In the genomic region with DNA sequence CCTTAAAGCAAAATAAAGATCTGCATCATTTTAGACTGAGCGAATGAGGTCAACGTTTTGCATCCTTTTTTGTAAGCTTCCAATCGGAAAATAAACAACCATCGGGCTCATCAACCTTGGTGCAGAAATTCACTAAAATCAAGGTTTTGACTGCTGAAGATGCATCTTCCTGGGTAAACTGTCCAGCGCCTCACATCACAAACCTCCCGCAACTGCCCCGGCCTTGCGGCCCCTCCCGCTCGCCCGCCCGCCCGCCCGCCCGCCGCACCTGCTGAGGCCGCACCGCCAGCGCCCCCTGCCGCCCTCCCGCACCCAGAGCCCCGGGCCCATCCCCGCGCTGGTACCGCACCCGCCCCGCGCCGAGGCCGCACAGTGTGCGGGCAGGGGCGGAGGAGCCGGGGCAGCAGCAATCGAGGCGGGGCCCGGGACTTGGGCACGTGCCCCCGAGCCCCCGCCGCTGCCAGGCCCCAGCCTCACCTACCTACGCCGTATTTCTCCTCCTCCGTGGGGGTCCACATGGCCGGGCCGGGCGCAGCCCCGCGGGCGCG, we compare ENCODE assay signal across 8 mouse cellular contexts. TPM values are rescaled to one million over a fixed set of nuclear protein-coding genes. Genes with fewer than 3 reads are reported as not detected.
DNase-seq lines count a peak whose midpoint lies in the region; ATAC-seq and TF ChIP-seq lines count a peak whose summit lies in the region.

No protein-coding gene starts in this region.

- H3K4me2 ChIP-seq in lung, embryonic 16.5 days (ENCODE audit: low read depth, low read length): peak overlapping the region; percentile 98
- H3K4me2 ChIP-seq in intestine, postnatal 0 days (replicated peaks; ENCODE audit: low read depth): peak overlapping the region; percentile 95
- H3K4me2 ChIP-seq in stomach, embryonic 15.5 days: peak overlapping the region; percentile 99

- H3K4me3 ChIP-seq in lung, embryonic 16.5 days (ENCODE audit: low read length): peak overlapping the region; percentile 55
- no peak overlapping the region for H3K4me3 ChIP-seq in lung, adult 2 months (replicated peaks; ENCODE audit: extremely low read depth, low read depth, low read length)
- peak overlapping the region; percentile 84 for H3K4me3 ChIP-seq in forebrain, embryonic 10.5 days
- H3K4me3 ChIP-seq in intestine, postnatal 0 days (ENCODE audit: low read depth, low read length): peak overlapping the region; percentile 59
- H3K4me3 ChIP-seq in stomach, embryonic 15.5 days (replicated peaks): peak overlapping the region; percentile 55

- TF ChIP-seq CTCF in lung, adult 2 months (IDR thresholded peaks at IDR 0.05; ENCODE audit: insufficient read depth, low read length): no peak
- TF ChIP-seq CTCF in intestine, postnatal 0 days (IDR thresholded peaks at IDR 0.05; ENCODE audit: low read depth): peak; percentile 26; the same call in 1 of the 2 replicates

- H3K4me1 ChIP-seq in lung, embryonic 16.5 days (replicated peaks; ENCODE audit: control insufficient read depth, insufficient read depth, low read length): peaks cover 7% of the 10 kb centered on the region
- H3K4me1 ChIP-seq in lung, adult 2 months (ENCODE audit: control insufficient read depth, insufficient read depth, low read length): no peaks in the 10 kb centered on the region
- H3K4me1 ChIP-seq in forebrain, embryonic 10.5 days: peaks cover 21% of the 10 kb centered on the region
- no peaks in the 10 kb centered on the region for H3K4me1 ChIP-seq in intestine, postnatal 0 days (replicated peaks; ENCODE audit: control insufficient read depth, insufficient read depth, low read length)
- H3K4me1 ChIP-seq in stomach, embryonic 15.5 days: peaks cover 10% of the 10 kb centered on the region

- H3K36me3 ChIP-seq in lung, embryonic 16.5 days (ENCODE audit: control insufficient read depth, insufficient read depth, low read length): no peaks in the 10 kb centered on the region
- H3K36me3 ChIP-seq in forebrain, embryonic 10.5 days (replicated peaks): no peaks in the 10 kb centered on the region
- no peaks in the 10 kb centered on the region for H3K36me3 ChIP-seq in intestine, postnatal 0 days (ENCODE audit: control insufficient read depth, insufficient read depth)
- H3K36me3 ChIP-seq in stomach, embryonic 15.5 days: no peaks in the 10 kb centered on the region

- 5% methylated on average over 16 of the region's 50 CpGs for WGBS in lung, embryonic 16.5 days
- 4% methylated on average over 35 of the region's 50 CpGs for WGBS in lung, adult 2 months
- WGBS in forebrain, embryonic 10.5 days: 1% methylated on average over 46 of the region's 50 CpGs
- 4% methylated on average over 42 of the region's 50 CpGs for WGBS in intestine, postnatal 0 days
- WGBS in stomach, embryonic 15.5 days: 3% methylated on average over 45 of the region's 50 CpGs

- no peaks in the 10 kb centered on the region for H3K9me3 ChIP-seq in lung, embryonic 16.5 days (ENCODE audit: control insufficient read depth, low read length)
- no peaks in the 10 kb centered on the region for H3K9me3 ChIP-seq in forebrain, embryonic 10.5 days
- H3K9me3 ChIP-seq in intestine, postnatal 0 days (ENCODE audit: control insufficient read depth): no peaks in the 10 kb centered on the region
- H3K9me3 ChIP-seq in stomach, embryonic 15.5 days: no peaks in the 10 kb centered on the region

- peak overlapping the region; percentile 45; the same call in 1 of the 2 replicates for H3K9ac ChIP-seq in lung, embryonic 16.5 days (ENCODE audit: low read length)
- H3K9ac ChIP-seq in intestine, postnatal 0 days (ENCODE audit: low read depth, low read length): 0 out of 2 replicates have a peak overlapping the region, but pooled peaks have one; percentile 1
- 0 out of 2 replicates have a peak overlapping the region, but pooled peaks have one; percentile 19 for H3K9ac ChIP-seq in stomach, embryonic 15.5 days

- peaks cover 77% of the 10 kb centered on the region for H3K27me3 ChIP-seq in lung, embryonic 16.5 days (ENCODE audit: control insufficient read depth, insufficient read depth, low read depth, low read length)
- peaks cover 86% of the 10 kb centered on the region for H3K27me3 ChIP-seq in forebrain, embryonic 10.5 days (ENCODE audit: poor library complexity, severe bottlenecking)
- peaks cover 84% of the 10 kb centered on the region for H3K27me3 ChIP-seq in intestine, postnatal 0 days (replicated peaks; ENCODE audit: control insufficient read depth, insufficient read depth, low read length)
- H3K27me3 ChIP-seq in stomach, embryonic 15.5 days (replicated peaks): peaks cover 82% of the 10 kb centered on the region

- no peak for TF ChIP-seq POLR2A in lung, adult 2 months (IDR thresholded peaks at IDR 0.05; ENCODE audit: borderline replicate concordance, extremely low read depth, low read depth, low read length)

- no peak overlapping the region for H3K27ac ChIP-seq in lung, embryonic 16.5 days (ENCODE audit: low read length)
- H3K27ac ChIP-seq in forebrain, embryonic 10.5 days: peak overlapping the region; percentile 88
- H3K27ac ChIP-seq in intestine, postnatal 0 days (ENCODE audit: low read depth, low read length): no peak overlapping the region
- H3K27ac ChIP-seq in stomach, embryonic 15.5 days: no peak overlapping the region

- DNase-seq in lung, adult 2 months: no peak
- peak; percentile 78 for DNase-seq in cerebellum, adult 11 months
- peak; percentile 52 for DNase-seq in forebrain, embryonic 10.5 days (ENCODE audit: extremely low spot score, low spot score)
- DNase-seq in mesoderm, embryonic 11.5 days (ENCODE audit: low read depth, low spot score): peak; percentile 30
- no peak for DNase-seq in natural killer cell, adult 2 months (ENCODE audit: low spot score in 2 of 2)

- ATAC-seq in lung, embryonic 16.5 days (ENCODE audit: low read depth): peak; percentile 45; the same call in 1 of the 2 replicates
- ATAC-seq in intestine, postnatal 0 days: no peak
- ATAC-seq in stomach, embryonic 15.5 days (ENCODE audit: insufficient read depth, low FRiP score, low read depth): peak; percentile 35; the same call in 1 of the 2 replicates

RNA-seq across cellular contexts. Expression of gene Dock3, which starts 0.6 kb away (rescaled TPM):
- 0.19 and 0.23 TPM in 2 replicates for polyA plus RNA-seq in lung, embryonic 16.5 days (2015; fragmentation: Nextera tagmentation; extraction: Ambion mirVana)
- 0.09 and 0.18 TPM in 2 replicates for polyA plus RNA-seq in lung, adult 2 months (2012; rRNA removed)
- polyA plus RNA-seq in forebrain, embryonic 10.5 days (2016; fragmentation: Nextera tagmentation; extraction: Ambion mirVana): 4.4 and 5.4 TPM in 2 replicates
- polyA plus RNA-seq in intestine, postnatal 0 days (2015; fragmentation: Nextera tagmentation; extraction: Ambion mirVana): 0.60 and 0.95 TPM in 2 replicates
- 0.62 and 0.99 TPM in 2 replicates for polyA plus RNA-seq in stomach, embryonic 15.5 days (2015; fragmentation: Nextera tagmentation; extraction: Ambion mirVana)

RNA-seq across cellular contexts. Expression of gene Mapkapk3, which starts 58.6 kb away (rescaled TPM):
- polyA plus RNA-seq in lung, embryonic 16.5 days (2015; fragmentation: Nextera tagmentation; extraction: Ambion mirVana): 17.8 and 20.6 TPM in 2 replicates
- 29.3 and 41.1 TPM in 2 replicates for polyA plus RNA-seq in lung, adult 2 months (2012; rRNA removed)
- 5.9 and 6.6 TPM in 2 replicates for polyA plus RNA-seq in forebrain, embryonic 10.5 days (2016; fragmentation: Nextera tagmentation; extraction: Ambion mirVana)
- polyA plus RNA-seq in intestine, postnatal 0 days (2015; fragmentation: Nextera tagmentation; extraction: Ambion mirVana): 26.2 and 30.4 TPM in 2 replicates
- 35.3 and 38.0 TPM in 2 replicates for polyA plus RNA-seq in stomach, embryonic 15.5 days (2015; fragmentation: Nextera tagmentation; extraction: Ambion mirVana)

Comparison
In these comparisons a context has a peak if more than half of its experiments do, and no peak if none do; other contexts are left out.
1. DNase-seq: peak in cerebellum, adult 11 months (single experiment), forebrain, embryonic 10.5 days (single experiment) and mesoderm, embryonic 11.5 days (single experiment); none in lung, adult 2 months (single experiment) and natural killer cell, adult 2 months (0 of 2).
2. Peak in every context shown above with its lines, with median percentiles within 50 percentile points of each other: H3K4me2 ChIP-seq and H3K9ac ChIP-seq.